Mouse (Mus musculus): Measurements from ENCODE around the gene Birc7. TPM values are rescaled to one million over a fixed set of nuclear protein-coding genes. Genes with fewer than 3 reads are reported as not detected.

Gene Birc7
- total RNA-seq, 2 experiments from 2014 or later: not detected

- DNase-seq: peak; percentile 96
These were observed 38.4 kb downstream of the Birc7 start, which contains the start of gene Arfgap1 for GRCm38 (mm10) chr2:180967010-180967763. Gene Arfgap1 (plus strand): TSS chr2:180967225.

DNA sequence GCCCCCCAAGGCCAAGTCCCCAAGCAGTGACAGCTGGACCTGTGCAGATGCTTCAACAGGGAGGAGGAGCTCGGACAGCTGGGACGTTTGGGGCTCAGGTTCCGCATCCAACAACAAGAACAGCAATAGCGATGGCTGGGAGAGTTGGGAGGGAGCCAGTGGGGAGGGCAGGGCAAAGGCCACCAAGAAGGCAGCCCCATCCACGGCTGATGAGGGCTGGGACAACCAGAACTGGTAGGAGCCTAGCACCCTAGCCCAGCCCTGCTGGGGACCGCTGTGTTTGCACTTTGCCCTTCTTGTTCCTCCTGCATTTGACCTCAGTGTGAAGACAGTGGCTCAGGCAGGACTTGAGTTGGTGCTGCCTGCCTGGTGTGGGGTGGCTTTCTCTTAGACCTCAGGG, 52.3 kb downstream of the Birc7 start:
- DNase-seq: no peak

Small RNAs within 50 kb of the gene (microRNA-seq; reads per million reads assigned to microRNA genes)
- gene Mir124a-3: 0 reads per million in 2 experiments

Other genes with a start within 250 kb of the Birc7 start
- 10 to 100 TPM; 25.8 to 29.9 TPM for gene Dido1, start 219.0 kb upstream of the Birc7 start, total RNA-seq (2021)
- 10 to 100 TPM; 55.8 to 59.5 TPM for gene Gid8, start 218.9 kb upstream of the Birc7 start, total RNA-seq (2021)
- under 1 TPM; 0.10 to 0.54 TPM for gene Slc17a9, start 203.8 kb upstream of the Birc7 start, total RNA-seq (2021)
- not detected for gene Bhlhe23, start 152.1 kb upstream of the Birc7 start, total RNA-seq (2021)
- 10 to 100 TPM; 33.2 to 33.3 TPM for gene Ythdf1, start 8.1 kb upstream of the Birc7 start, total RNA-seq (2021)
- gene Nkain4, start 25.7 kb downstream of the Birc7 start, total RNA-seq (2021): 1 to 10 TPM; 5.4 to 9.0 TPM
- gene Arfgap1, start 38.2 kb downstream of the Birc7 start, total RNA-seq (2021): 10 to 100 TPM; 27.3 to 30.2 TPM
- under 1 TPM; 0.37 to 0.46 TPM for gene Col20a1, start 57.5 kb downstream of the Birc7 start, total RNA-seq (2021)
- not detected for gene Chrna4, start 114.5 kb downstream of the Birc7 start, total RNA-seq (2021)
- gene Kcnq2, start 206.3 kb downstream of the Birc7 start, total RNA-seq (2021): under 1 TPM in 1 of 2 experiments, not detected in 1; 0.03 TPM
- 1,000 to 10,000 TPM; 1,477 to 1,557 TPM for gene Eef1a2, start 228.0 kb downstream of the Birc7 start, total RNA-seq (2021)

Measured in heart, adult 18-20 months (tissue).